Mouse (Mus musculus): ENCODE measurements around the gene Bdnf. TPM values are rescaled to one million over a fixed set of nuclear protein-coding genes. Genes with fewer than 3 reads are reported as not detected.

The Bdnf gene
- polyA plus RNA-seq (2015; fragmentation: Nextera tagmentation; extraction: Ambion mirVana) = 0.04 and 0.07 TPM in 2 replicates

GRCm38 (mm10) chr2:109674532-109674931 lies at the start of gene Bdnf:
Gene Bdnf, plus strand, starts transcription at chr2:109674700.

Other genes starting within 250 kb of the Bdnf start
- gene Lin7c, start 216.2 kb downstream of the Bdnf start, polyA plus RNA-seq (2015; fragmentation: Nextera tagmentation; extraction: Ambion mirVana) = 18.6 and 21.4 TPM in 2 replicates
- gene Lgr4, start 242.9 kb downstream of the Bdnf start, polyA plus RNA-seq (2015; fragmentation: Nextera tagmentation; extraction: Ambion mirVana) = 2.6 and 2.8 TPM in 2 replicates

Measured in spleen, postnatal 0 days (tissue).